Mouse (Mus musculus): Measurements from ENCODE around the gene Micu1.
"Not testable (repeated sequence)": the region's sequence is repeated elsewhere in the genome, so short reads cannot be mapped to it uniquely, and the experiment has no call there.

The Micu1 gene

GRCm38 (mm10) chr10:59702207-59703032, at the start of gene Micu1:
TSS of gene Micu1 (plus strand) at chr10:59702477.
- DNase-seq (ENCODE audit: low spot score in 2 of 2), result peak; percentile 89 to 94

DNA sequence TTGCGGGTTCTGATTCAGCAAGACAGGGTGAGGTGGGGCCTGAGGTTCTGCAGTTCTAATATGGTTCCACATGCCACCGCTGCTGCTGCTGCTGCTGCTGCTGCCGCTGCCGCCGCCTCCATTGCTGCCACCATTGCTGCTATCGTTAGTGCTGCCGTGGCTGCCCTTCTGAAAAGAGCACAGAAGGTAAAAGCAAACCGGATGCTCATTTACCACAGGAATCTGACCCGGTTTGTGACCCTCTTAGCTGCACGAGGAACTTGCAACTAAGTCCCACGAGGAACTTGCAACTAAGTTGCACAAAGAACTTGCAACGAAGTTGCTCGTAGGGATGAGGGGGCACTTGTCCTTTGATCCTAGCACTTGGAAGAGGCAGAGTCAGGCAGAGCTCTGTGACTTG, 45.5 kb upstream of the Micu1 start:
- DNase-seq (ENCODE audit: low spot score in 2 of 2), result no peak

GRCm38 (mm10) chr10:59664765-59665164, 37.5 kb upstream of the Micu1 start:
- DNase-seq (ENCODE audit: low spot score in 2 of 2), result no peak

GRCm38 (mm10) chr10:59665503-59666291, 36.6 kb upstream of the Micu1 start:
- peak in 1 of 2 experiments; percentile 6 for DNase-seq (ENCODE audit: low spot score in 2 of 2)

DNA sequence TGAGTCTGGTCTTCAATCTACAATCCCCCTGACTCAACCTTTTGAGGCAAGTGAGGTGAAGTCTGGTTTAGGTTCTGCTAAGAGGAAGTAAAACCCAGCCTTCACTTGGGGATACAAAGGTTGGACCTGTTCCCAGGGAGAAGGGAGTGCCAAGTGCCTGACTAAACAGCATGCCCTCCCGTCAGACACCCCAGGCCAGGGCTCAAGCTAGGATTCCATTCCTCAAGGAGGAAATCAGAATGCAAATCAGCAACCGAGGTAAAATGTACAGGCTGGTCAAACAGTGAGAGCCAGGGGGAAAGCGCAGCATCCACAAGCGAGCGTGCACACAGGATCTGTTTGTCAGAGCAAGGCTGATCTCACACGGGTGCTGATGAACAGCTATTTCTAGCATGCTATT, 34.9 kb upstream of the Micu1 start:
- DNase-seq (ENCODE audit: low spot score in 2 of 2), result peak in 1 of 2 experiments; percentile 5

DNA sequence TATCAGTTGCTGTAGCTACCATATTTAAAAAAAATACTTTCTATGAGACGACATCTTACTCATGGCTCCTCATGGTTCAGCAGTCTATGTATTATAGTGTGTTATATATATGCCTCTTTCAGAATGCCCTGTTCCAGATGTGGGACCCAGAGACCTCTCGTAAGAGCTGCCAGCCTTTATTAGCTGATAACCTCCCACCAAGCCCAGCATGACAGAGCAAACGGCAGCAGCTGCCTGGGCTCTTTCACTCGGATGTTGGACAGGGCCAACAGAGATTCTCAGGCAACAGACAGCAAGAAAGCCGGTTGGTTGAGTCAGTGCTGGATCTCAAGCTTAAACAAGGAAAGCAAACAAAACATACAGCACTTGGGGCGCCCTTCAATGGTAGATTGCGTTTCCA, 33.8 kb upstream of the Micu1 start:
- no peak for DNase-seq (ENCODE audit: low spot score in 2 of 2)

GRCm38 (mm10) chr10:59677836-59678235, 24.4 kb upstream of the Micu1 start:
- DNase-seq (ENCODE audit: low spot score in 2 of 2), result no peak

DNA sequence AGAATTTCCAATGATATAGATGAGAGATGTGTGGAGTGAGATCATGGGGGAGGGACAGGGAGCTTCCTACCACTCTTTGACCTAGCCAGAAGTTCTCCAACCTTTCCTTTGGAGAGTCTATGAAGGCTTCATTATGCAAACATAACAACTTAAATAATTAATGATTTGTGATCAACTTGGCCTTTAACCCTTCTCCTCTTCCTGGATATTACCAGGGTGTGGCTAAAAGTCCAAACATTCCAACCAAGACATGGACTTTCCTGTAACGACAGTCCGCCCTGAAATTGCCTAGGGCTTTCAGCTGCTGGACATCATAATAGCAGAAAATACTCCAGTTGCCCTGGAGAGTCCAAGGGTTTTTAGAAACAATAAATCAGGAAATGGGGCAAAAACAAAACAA, 23.1 kb upstream of the Micu1 start:
- no peak for DNase-seq (ENCODE audit: low spot score in 2 of 2)

- DNase-seq (ENCODE audit: low spot score in 2 of 2), result not testable (repeated sequence)
Measured at GRCm38 (mm10) chr10:59685586-59685985, 16.7 kb upstream of the Micu1 start.

DNA sequence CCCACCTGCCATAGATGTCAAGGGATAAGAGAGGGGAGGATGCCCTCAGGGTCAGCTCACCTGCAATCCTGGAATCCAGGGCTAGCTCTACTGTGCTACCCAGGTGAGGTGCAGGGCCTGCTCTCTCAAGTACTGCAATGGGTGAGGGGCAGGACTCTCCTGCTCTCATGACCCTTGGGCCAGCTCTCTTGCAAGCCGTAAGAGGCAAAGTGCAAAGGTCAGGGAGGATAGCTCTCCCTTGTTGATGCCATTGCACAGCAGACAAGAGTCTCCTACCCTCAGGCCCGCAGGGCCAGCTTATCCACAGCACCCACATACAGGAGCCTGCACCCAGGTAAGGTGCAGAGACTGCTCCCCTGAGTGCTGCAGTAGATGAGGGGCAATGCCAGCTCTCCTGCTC, 15.2 kb upstream of the Micu1 start:
- no peak for DNase-seq (ENCODE audit: low spot score in 2 of 2)

DNA sequence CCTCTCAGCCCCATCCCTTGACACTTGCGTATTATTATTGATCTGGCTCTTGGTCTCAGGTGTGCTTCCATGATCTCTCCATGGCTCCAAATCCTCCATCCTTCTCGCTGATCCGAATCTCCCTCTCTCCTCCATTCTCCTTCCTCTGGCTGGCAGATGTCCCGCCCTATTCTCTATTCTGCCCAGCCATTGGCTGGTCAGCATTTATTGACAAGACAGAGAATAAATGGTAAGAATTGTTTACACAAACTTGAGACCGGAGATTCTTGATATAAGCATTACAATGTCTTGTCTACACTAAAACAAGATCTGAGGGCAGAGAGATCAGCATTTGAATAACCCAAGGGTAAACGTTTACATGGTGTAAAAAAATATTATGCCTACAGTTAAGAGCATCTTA, 12.4 kb upstream of the Micu1 start:
- DNase-seq (ENCODE audit: low spot score in 2 of 2), result no peak

GRCm38 (mm10) chr10:59692441-59692840, 9.8 kb upstream of the Micu1 start:
- no peak for DNase-seq (ENCODE audit: low spot score in 2 of 2)

DNA sequence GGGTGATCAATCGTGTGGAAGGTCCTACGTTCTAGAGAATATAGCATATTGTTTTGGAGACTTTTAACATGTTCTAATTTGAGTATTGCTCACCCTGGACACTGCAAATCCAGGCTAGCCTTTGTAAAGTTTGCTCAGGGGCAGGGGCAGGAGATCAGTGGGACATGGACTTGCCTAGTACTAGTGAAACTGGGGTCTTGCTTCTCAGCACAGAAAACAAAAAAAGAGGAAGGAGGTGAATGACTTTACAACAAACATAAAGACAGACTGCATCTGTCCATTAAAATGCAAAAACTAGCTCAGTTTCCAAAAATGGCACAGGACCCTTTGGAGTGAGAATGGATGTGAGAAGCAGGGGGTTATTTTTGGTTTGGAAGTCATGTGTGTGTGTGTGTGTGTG, 8.2 kb upstream of the Micu1 start:
- no peak for DNase-seq (ENCODE audit: low spot score in 2 of 2)

- no peak for DNase-seq (ENCODE audit: low spot score in 2 of 2)
Measured at GRCm38 (mm10) chr10:59699516-59699915, 2.8 kb upstream of the Micu1 start.

- DNase-seq (ENCODE audit: low spot score in 2 of 2), result no peak
Measured at GRCm38 (mm10) chr10:59701805-59702204, 472 bp upstream of the Micu1 start.

DNA sequence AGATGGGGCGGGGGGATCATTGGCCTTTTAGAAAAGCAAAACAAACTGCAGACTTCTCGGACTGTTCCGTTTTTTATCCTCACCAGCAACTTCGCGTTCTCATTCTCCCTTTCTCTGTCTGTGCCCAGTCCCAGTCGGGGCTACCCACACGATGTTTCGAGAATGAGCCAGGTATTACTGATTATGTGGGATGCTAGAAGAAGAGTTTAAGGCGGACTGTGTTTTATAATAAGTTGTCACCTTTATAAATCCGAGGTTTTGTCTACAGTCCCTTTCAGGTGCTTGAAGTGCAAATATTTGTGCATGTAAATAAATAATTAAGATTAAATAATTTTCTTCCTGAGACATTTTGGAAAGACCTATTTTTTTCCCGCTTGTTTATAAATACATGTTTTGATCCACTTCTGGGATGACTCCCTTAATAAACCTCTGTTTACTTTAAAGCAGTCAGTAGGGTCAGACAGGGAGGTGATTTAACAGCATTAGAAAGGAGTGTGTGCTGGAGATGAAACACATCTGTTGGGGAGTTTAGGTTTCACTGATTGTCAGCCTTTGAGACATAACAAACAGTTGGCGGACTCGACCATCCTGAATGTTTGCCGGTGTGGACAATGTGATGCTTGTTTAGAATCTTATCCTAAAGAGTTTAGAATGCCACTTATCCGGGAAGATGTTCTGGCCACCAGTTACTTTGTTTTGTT, 933 bp downstream of the Micu1 start:
- DNase-seq (ENCODE audit: low spot score in 2 of 2), result no peak

- DNase-seq (ENCODE audit: low spot score in 2 of 2), result no peak
Measured at GRCm38 (mm10) chr10:59706991-59707546, 4.8 kb downstream of the Micu1 start.

DNA sequence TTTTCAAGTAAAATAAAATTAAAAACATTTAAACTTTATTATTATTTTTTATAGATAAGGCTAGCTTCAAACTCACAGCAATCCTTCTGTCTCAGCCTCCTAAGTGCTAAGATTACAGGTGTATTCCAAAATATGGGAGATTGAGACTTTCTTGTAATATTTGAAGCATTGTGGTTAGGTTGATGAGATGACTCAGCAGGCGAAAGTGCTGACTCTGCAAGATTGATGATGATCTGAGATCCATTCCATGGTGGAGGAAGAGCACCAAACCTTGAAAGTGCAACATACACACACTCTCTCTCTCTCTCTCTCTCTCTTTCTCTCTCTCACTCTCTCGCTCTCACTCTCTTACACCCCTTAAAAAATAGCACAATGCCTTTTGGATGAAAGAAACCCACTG, 5.3 kb downstream of the Micu1 start:
- no peak for DNase-seq (ENCODE audit: low spot score in 2 of 2)

- DNase-seq (ENCODE audit: low spot score in 2 of 2), result no peak
Measured at GRCm38 (mm10) chr10:59709281-59709680, 7.0 kb downstream of the Micu1 start.

DNA sequence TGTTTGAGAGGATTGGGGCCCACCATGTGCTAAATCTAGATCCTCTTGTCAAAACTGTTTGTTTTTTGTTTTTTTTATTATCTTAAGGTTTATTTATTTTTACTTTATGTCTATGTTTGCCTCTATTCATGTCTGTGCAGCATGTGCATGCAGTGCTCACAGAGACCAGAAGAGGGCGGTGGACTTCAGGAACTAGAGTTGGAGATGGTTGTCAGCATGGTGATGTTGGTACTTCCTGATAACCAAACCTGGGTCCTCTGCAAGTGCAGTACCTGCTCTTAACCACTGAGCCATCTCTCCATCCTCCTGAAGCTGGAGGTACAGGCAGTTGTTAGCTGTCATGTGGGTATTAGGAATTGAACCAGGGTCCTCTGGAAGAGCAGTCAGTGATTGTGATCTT, 8.0 kb downstream of the Micu1 start:
- DNase-seq (ENCODE audit: low spot score in 2 of 2), result no peak

- no peak for DNase-seq (ENCODE audit: low spot score in 2 of 2)
Measured at GRCm38 (mm10) chr10:59712062-59712461, 9.8 kb downstream of the Micu1 start.

GRCm38 (mm10) chr10:59720017-59720416, 17.7 kb downstream of the Micu1 start:
- DNase-seq (ENCODE audit: low spot score in 2 of 2), result no peak

All from frontal cortex, postnatal 25 days (tissue).